Comparison of ENCODE assay signal across 1 mouse cellular context in the genomic region with DNA sequence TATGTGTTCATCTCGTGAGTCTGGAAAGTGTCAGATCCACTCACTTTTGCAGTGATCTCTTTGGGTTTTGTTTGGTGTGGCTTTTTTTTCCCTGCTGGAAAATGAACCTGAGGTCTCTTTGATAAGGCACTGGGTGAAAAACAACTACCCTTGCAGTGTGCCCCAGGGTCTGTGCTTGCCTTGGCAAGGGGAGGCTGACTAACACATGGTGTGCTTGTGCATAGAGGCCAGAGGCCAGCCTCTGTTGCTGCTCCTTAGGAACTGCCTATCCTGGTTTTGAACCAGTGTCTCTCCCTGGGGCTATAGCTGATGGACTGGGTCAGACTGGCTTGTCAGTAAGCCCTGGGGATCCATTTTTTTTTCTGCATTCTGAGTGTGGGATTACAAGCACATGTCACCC.
TF ChIP-seq lines count a peak whose summit lies in the region.

No protein-coding gene starts in this region.

TF ChIP-seq in MEL, 35 proteins besides CTCF, POLR2A, EP300 and RAD21:
- no peak for TF ChIP-seq ZKSCAN1 (IDR thresholded peaks at IDR 0.05; ENCODE audit: low read depth, low read length)
- no peak for TF ChIP-seq JUND (IDR thresholded peaks at IDR 0.05; ENCODE audit: low read depth, low read length)
- no peak for TF ChIP-seq USF1 (IDR thresholded peaks at IDR 0.05; ENCODE audit: low read depth, low read length)
- no peak for TF ChIP-seq MAX (IDR thresholded peaks at IDR 0.05; ENCODE audit: low read length)
- TF ChIP-seq CHD1 (IDR thresholded peaks at IDR 0.05; ENCODE audit: low read depth, low read length), result no peak
- no peak for TF ChIP-seq ETS1 (IDR thresholded peaks at IDR 0.05; ENCODE audit: low read depth, low read length)
- no peak for TF ChIP-seq NELFE (IDR thresholded peaks at IDR 0.05; ENCODE audit: low read depth, low read length)
- no peak for TF ChIP-seq ZMIZ1 (IDR thresholded peaks at IDR 0.05; ENCODE audit: low read depth, low read length)
- TF ChIP-seq MYC (IDR thresholded peaks at IDR 0.05; ENCODE audit: low read depth, low read length), result no peak
- TF ChIP-seq ZNF384 (IDR thresholded peaks at IDR 0.05; ENCODE audit: low read depth, low read length), result no peak
- TF ChIP-seq SIN3A (IDR thresholded peaks at IDR 0.05; ENCODE audit: low read length), result no peak
- no peak for TF ChIP-seq ZC3H11A (IDR thresholded peaks at IDR 0.05; ENCODE audit: low read depth, low read length)
TF ChIP-seq in MEL: peak in this region for 0.
